ENCODE assay signal across 16 mouse cellular contexts in the genomic region with DNA sequence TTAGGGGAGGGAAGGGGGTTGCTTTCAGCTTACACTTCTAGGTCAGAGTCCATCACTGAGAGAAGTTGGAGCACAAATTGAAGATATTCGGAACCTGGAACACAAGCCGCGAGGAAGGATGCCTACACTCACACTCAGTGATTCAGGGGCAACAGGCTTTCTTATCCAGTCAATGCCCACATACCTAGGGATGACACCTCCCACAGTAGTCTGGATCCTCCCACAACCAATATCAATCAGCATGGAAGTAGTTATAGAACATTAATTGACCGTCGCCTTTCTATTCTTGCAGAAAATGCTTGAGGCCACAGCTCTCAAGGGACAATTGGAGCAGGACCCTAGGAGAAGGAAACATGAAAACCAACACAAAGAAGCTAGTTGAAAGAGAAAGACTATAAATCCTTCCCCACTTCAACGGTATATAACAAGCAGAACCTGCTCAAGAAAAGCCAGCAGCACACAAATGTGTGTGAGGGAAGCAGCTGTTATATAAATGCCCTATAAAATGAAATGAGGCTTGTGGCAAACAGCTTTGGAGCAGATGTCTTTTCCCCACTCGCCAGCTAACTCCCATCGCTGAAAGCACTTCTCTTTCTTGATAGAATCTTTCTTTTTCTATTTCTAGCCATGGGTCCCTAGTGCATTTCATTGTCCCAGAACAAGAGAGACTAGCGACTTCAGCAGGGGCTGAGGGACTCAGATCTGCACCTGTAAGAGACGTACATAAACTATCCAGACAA.
DNase-seq lines count a peak whose midpoint lies in the region; ATAC-seq and TF ChIP-seq lines count a peak whose summit lies in the region.
"Had no signal": no experiment of that assay in that cellular context is flagged by ENCODE, and none has a peak within 500 bp of the region (broad histone marks: within the 10 kb centered on the region; RNA-seq: fewer than 3 reads in every experiment).

No protein-coding gene starts in this region.

- no peak for TF ChIP-seq CTCF in midbrain, postnatal 0 days (IDR thresholded peaks at IDR 0.05)

- no peak overlapping the region for H3K4me2 ChIP-seq in midbrain, postnatal 0 days (ENCODE audit: low read depth, low read length, poor library complexity, severe bottlenecking)
- H3K4me2 ChIP-seq in midbrain, embryonic 14.5 days (ENCODE audit: low read length): no peak overlapping the region
- no peak overlapping the region for H3K4me2 ChIP-seq in forebrain, embryonic 13.5 days
- H3K4me2 ChIP-seq: heart, embryonic 11.5 days; liver, embryonic 13.5 days; midbrain, embryonic 11.5 days had no signal

- no peaks in the 10 kb centered on the region for H3K4me1 ChIP-seq in midbrain, postnatal 0 days (ENCODE audit: insufficient read depth, low read length)
- no peaks in the 10 kb centered on the region for H3K4me1 ChIP-seq in midbrain, embryonic 14.5 days (ENCODE audit: control insufficient read depth, insufficient read depth, low read length)
- no peaks in the 10 kb centered on the region for H3K4me1 ChIP-seq in forebrain, embryonic 13.5 days
- H3K4me1 ChIP-seq: liver, embryonic 13.5 days had no signal

- H3K36me3 ChIP-seq in midbrain, postnatal 0 days (ENCODE audit: insufficient read depth, low read length): no peaks in the 10 kb centered on the region
- H3K36me3 ChIP-seq in midbrain, embryonic 14.5 days (ENCODE audit: control insufficient read depth, insufficient read depth, low read length): no peaks in the 10 kb centered on the region
- H3K36me3 ChIP-seq in forebrain, embryonic 13.5 days (ENCODE audit: poor library complexity, severe bottlenecking): no peaks in the 10 kb centered on the region
- H3K36me3 ChIP-seq: liver, embryonic 13.5 days had no signal

- no peak overlapping the region for H3K9ac ChIP-seq in midbrain, postnatal 0 days (replicated peaks; ENCODE audit: low read length, poor library complexity, severe bottlenecking)
- H3K9ac ChIP-seq in midbrain, embryonic 14.5 days (replicated peaks; ENCODE audit: low read length): no peak overlapping the region
- H3K9ac ChIP-seq in forebrain, embryonic 13.5 days: no peak overlapping the region
- H3K9ac ChIP-seq: liver, embryonic 13.5 days had no signal

- no peak for ATAC-seq in midbrain, postnatal 0 days (ENCODE audit: low FRiP score)
- ATAC-seq in midbrain, embryonic 14.5 days (ENCODE audit: low FRiP score, low TSS enrichment): no peak
- no peak for ATAC-seq in forebrain, embryonic 13.5 days

- no peak overlapping the region for H3K4me3 ChIP-seq in midbrain, postnatal 0 days (ENCODE audit: low read depth, low read length)
- H3K4me3 ChIP-seq in midbrain, embryonic 14.5 days (replicated peaks; ENCODE audit: low read depth, low read length): no peak overlapping the region
- H3K4me3 ChIP-seq in forebrain, embryonic 13.5 days: no peak overlapping the region
- H3K4me3 ChIP-seq: gastrocnemius, adult 2 months; liver, embryonic 13.5 days had no signal

- H3K9me3 ChIP-seq in midbrain, postnatal 0 days (ENCODE audit: low read length): no peaks in the 10 kb centered on the region
- H3K9me3 ChIP-seq in midbrain, embryonic 14.5 days (ENCODE audit: control insufficient read depth, low read length): no peaks in the 10 kb centered on the region
- no peaks in the 10 kb centered on the region for H3K9me3 ChIP-seq in forebrain, embryonic 13.5 days (replicated peaks)
- H3K9me3 ChIP-seq: liver, embryonic 13.5 days had no signal

- H3K27me3 ChIP-seq in midbrain, postnatal 0 days (ENCODE audit: insufficient read depth, low read length): no peaks in the 10 kb centered on the region
- H3K27me3 ChIP-seq in midbrain, embryonic 14.5 days (ENCODE audit: control insufficient read depth, insufficient read depth, low read length): no peaks in the 10 kb centered on the region
- H3K27me3 ChIP-seq in forebrain, embryonic 13.5 days: no peaks in the 10 kb centered on the region
- H3K27me3 ChIP-seq: liver, embryonic 13.5 days had no signal

- peak; percentile 8 for DNase-seq in midbrain, postnatal 0 days (ENCODE audit: low spot score)
- no peak for DNase-seq in midbrain, embryonic 14.5 days
- DNase-seq in frontal cortex, postnatal 25 days (ENCODE audit: low spot score in 2 of 2): peak; percentile 9 to 16
- peak; percentile 38 to 66 for DNase-seq in left cerebral cortex, adult 9 months (ENCODE audit: low spot score in 2 of 2)
- DNase-seq in right cerebral cortex, postnatal 25 days: peak; percentile 52
- DNase-seq in ovary, postnatal 14 days (ENCODE audit: low spot score): no peak
- DNase-seq: cerebellum, postnatal 10 days; gastrocnemius, adult 2 months; heart, postnatal 4 days; kidney, adult 11 months; kidney, postnatal 36 days; liver, embryonic 13.5 days; lung, postnatal 10 days had no signal

- 86% methylated on average over 10 of the region's 10 CpGs for WGBS in midbrain, postnatal 0 days
- 86% methylated on average over 10 of the region's 10 CpGs for WGBS in midbrain, embryonic 14.5 days
- 88% methylated on average over 10 of the region's 10 CpGs for WGBS in forebrain, embryonic 13.5 days

- no peak overlapping the region for H3K27ac ChIP-seq in midbrain, postnatal 0 days (ENCODE audit: low read depth, low read length)
- no peak overlapping the region for H3K27ac ChIP-seq in midbrain, embryonic 14.5 days (replicated peaks; ENCODE audit: low read depth, low read length)
- no peak overlapping the region for H3K27ac ChIP-seq in forebrain, embryonic 13.5 days
- H3K27ac ChIP-seq: gastrocnemius, adult 2 months; liver, embryonic 13.5 days had no signal

Comparison
In these comparisons a context has a peak if more than half of its experiments do, and no peak if none do; other contexts are left out.
1. DNase-seq: peak in midbrain, postnatal 0 days (single experiment), frontal cortex, postnatal 25 days (2 of 2), left cerebral cortex, adult 9 months (2 of 2) and right cerebral cortex, postnatal 25 days (single experiment); none in midbrain, embryonic 14.5 days (single experiment) and ovary, postnatal 14 days (single experiment).